Mouse (Mus musculus): ENCODE results near the gene Hapln2.

Gene Hapln2

GRCm38 (mm10) chr3:88027434-88028186 lies at the start of gene Hapln2:
Hapln2 (minus strand) TSS chr3:88027583.
- peak; percentile 6 for DNase-seq

DNA sequence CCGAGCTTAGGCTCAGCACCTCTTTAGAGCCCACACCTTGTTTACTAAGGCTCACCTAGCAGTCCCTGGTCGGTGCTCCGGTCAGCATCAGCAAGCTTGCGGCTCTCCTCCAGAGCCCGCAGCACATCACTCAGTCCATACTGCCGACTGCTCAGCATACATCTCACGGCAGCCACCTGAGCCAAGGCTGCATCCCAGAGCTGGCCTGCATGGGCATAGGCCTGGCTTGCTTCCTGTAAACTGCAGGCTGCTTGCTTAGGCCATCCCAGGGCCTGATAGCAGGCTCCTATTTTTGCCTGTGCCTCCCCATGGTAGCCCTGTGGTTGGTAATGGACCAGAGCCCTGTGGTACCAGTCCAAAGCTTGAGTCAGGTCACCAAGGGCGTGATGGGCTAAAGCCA lies 47.4 kb upstream of the Hapln2 start:
- no peak for DNase-seq

GRCm38 (mm10) chr3:88074351-88074750 lies 47.0 kb upstream of the Hapln2 start:
- DNase-seq, result no peak

GRCm38 (mm10) chr3:88073631-88074030 lies 46.2 kb upstream of the Hapln2 start:
- DNase-seq, result no peak

GRCm38 (mm10) chr3:88071783-88072182 lies 44.4 kb upstream of the Hapln2 start:
- DNase-seq, result peak; percentile 92

DNA sequence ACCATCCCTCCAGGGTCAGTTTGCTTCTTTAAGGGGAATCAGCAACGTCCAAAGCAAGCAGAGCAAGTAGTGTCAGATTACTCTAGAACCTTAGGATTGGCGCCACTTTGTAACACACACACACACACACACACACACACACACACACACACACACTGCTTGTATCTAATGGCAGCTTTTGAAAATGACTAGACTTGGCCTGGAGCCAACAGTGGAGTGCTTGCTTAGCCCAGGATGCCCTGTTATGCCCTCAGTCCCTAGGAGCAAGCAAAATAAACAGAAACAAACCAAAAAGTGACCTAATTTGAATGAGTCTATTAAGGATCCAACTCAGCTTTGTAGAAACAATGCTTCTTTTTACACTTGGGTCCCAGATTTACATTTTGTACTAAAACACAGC lies 41.0 kb upstream of the Hapln2 start:
- DNase-seq, result no peak

DNA sequence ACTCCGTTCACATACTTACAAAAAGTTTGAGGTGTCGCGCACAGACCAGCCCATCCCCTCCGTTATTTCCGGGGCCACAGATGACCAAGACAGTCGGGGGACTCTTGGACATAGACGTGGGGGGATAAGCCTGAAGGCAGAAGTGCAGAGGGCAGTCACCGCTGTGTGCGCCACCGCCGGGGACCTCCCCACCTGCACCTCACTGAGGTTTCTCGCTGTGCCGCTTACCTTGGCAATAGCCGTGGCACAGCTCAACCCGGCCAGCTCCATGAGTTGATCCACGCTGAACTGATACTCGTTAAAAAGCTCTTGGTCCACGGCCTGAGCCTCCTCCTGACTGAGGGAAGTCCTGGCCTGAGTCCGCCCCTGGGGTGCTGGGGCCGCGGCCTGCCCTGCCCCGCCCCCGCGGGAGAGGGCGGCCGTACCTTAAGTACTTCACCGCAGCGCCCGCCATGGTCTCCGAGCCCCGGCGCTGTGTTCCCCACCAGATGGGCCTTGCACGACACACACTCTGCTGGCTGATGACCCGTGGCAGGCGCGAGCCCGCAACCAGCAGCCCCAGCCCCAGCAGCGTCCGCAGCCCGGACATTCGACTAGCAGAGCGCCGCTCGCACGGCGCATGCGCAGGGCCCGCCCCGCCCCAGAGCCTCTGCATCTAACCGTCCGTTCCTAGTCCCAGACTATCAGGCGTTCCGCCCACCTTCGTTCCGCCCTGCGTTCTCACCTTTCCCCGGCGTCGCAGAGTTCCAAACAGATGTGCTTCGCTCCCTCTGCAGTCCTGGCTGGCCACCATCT lies 30.7 kb upstream of the Hapln2 start, which contains the start of gene Naxe:
Gene Naxe, minus strand, starts transcription at position 594 of the 795 bp plus-strand sequence.
- DNase-seq, result peak; percentile 89

- DNase-seq, result no peak
Observed at GRCm38 (mm10) chr3:88057030-88057429, 29.6 kb upstream of the Hapln2 start.

DNA sequence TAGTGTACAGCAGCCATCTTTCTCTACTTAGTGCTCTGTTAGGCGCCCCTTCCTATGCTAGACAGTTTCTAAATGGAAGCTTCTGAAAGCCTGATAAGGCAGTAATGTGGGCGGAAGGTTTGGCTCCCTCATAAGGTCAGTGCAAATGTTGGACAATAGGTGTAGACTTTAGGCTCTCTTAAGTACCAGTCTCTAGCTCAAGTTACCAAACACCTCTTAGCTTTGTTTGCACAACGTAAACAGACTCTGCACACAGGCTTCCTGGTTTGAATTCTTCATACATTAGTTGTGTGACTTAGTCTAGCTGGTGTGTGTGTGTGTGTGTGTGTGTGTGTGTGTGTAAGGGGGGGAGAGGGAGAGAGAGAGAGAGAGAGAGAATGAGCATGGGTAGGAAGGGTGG lies 22.1 kb upstream of the Hapln2 start:
- DNase-seq, result no peak

DNA sequence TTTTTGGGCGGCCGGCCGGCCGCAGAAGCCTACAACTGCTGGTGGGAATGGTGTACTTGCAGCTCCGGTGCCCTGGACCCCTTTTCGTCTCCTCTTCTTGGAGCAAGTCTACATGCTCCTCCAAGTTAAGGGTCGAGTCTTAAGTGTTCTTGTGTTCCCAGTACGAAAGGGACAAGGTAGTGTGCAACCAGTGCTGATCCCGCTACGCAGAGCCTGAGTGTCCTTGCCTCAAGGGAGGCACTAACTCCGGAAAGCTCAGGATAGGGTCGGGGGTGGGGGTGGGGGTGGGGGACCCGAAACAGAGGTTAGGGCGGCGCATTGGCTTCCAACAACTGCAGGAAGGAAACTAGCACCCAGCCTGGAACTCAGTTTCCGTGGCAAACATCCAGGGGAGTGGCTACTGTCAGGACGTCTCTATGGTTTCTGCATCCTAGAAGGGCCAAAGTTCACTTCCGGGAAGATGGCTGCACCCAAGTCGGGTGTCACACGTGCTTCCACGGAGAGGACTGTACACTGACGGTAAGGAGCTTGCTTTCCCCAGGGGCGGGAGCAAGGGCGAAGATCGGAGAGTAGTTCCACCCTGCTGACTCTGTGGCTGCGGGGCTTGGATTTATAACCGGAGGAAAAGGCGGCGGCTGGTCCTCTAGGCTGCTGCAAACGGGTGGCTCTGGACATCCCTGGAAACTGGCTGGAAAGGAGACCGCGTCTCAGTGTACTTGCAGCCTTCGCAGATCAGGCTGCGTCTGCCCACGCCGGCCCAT lies 15.5 kb upstream of the Hapln2 start, which contains the start of gene Gpatch4:
Gene Gpatch4, plus strand, starts transcription at position 448 of the 761 bp plus-strand sequence.
- peak; percentile 86 for DNase-seq

- no peak for DNase-seq
Observed at GRCm38 (mm10) chr3:88035561-88036293, 8.3 kb upstream of the Hapln2 start.

- no peak for DNase-seq
Observed at GRCm38 (mm10) chr3:88033506-88033905, 6.1 kb upstream of the Hapln2 start.

DNA sequence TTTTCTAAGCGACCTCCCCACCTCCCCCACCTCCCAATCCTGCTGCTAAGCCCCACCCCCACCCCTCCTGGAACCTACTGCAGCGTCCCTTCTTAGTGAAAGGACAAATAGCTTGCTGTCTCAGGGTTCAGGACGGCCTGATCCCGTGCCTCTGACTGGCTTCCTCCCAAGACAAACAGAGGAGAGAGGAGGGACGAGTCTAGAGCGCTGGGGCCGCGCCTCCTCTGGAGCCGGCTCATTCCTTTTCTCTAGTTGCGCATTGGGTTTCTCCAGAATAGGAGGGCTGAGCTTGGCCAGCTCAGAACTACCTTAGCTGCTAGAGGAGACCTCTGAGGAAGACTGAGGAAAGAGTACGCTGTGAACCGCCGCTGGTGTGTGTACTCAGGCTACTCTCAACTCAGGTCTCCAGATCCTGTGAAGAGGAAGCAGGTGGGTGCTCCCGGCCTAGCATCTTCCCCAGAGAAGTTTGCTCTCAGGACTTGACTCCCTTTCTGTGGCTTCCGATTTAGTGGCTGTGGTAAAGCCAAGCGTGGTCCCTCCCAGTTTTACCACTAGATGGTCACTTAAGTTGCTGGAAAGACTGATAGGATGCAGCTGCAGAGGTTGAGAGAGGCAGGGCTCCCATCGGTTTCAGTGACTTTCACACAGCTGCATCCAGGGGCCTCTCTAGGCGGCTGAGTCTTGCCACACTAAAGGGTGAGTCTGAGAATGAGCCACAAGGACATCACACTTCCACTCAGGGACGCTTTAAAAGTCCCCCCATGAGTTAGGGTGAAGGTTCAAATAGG lies 3.4 kb upstream of the Hapln2 start:
- DNase-seq, result peak; percentile 60

GRCm38 (mm10) chr3:88026823-88027222 lies 560 bp downstream of the Hapln2 start:
- no peak for DNase-seq

DNA sequence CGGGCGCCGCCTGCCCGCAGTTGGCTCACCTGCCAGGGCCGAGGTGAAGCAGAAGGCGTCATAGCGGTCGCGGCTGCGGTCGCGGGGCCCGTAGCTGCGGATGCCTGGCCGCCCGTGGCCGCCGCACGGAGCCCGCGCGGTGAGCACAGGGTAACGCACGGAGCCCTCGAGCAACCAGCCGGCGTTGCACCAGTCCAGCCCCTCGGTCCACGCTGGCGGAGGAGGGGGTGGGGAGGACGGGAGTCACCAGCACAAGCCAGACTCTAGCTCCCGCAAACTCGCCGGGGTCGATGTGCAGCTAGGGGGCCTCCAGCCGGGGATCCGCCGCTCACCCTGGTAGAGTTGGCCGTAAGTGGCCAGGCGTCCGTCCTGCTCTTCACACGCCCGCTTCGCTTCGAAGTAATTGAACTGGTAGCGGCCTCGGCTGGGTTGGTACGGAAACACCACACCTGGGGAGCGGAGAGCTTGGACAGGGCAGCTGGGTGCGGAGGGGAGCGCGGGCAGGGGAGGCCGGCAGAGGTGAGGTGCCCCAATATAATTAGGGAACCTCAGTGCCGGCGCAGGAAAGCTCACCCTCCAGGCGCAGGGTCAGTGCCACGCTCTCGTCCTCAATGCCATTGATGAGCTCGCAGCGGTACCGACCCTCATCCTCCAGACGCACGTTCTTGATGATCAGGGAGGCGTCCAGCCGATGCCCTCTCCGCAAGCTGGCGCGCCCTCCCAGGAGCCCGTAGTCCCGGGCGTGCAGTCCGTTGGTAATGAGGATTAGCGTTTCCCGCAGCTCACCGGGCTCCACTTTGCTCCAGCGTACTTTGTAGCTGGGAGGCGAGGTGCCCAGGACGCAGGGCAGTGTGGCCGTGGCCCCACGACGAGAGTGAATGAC lies 4.0 kb downstream of the Hapln2 start:
- no peak for DNase-seq

- DNase-seq, result peak; percentile 96
Observed at GRCm38 (mm10) chr3:88022322-88023191, 4.8 kb downstream of the Hapln2 start.

DNA sequence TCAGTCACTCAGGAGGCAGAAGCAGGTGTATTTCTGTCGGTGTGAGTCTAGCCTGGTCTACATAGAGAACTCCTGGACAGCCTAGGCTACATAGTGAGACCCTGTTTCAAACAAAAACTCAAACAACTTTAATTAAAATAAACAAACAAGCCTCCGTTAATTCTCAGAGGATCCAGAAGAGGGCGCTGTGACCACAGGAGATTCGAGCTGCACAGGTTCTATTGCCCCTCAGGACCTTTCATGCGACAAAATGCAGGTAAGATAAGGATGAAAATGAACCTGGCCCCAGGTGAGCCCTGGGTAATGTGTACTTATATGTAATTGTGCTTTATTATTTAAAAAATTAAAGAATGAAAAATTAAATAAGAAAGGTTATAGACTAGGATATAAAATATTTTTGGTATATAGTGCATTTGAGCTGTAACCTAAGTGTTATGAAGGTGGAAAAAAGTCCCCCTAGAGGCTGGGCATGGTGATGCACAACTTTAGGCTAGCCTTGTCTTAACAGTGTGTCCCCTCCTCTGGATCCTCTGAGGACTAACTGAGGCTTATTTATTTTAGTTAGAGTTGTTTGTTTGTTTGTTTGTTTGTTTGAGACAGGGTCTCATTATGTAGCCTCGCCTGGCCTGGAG lies 16.6 kb downstream of the Hapln2 start:
- DNase-seq, result peak; percentile 40

- DNase-seq, result no peak
Observed at GRCm38 (mm10) chr3:88005822-88006786, 21.3 kb downstream of the Hapln2 start.
